Mouse (Mus musculus) hindbrain, embryonic 16.5 days (tissue): ENCODE data around the gene Gm44579. TPM values are rescaled to one million over a fixed set of nuclear protein-coding genes. Genes with fewer than 3 reads are reported as not detected.
A peak's percentile ranks its signal among the peaks of the same experiment; 100 is the strongest.

Experiments
- ATAC-seq: fragments of 200-750 bp; cut with Nextera tagmentation; 2 replicates; pipeline ENCODE4 v1.8.0; 2017; ENCODE audit warnings: moderate TSS enrichment, moderate library complexity
- H3K27ac ChIP-seq: fragments of 300-500 bp; sonication (generic); 2 replicates; pipeline ENCODE4 v1.5.1; 2014; ENCODE audit warnings: low read depth, mild to moderate bottlenecking, control low read depth, low read length, moderate library complexity
- H3K27me3 ChIP-seq: fragments of 300-500 bp; sonication (generic); replicated peaks from 2 replicates; pipeline ENCODE4 v1.6.1; 2014; ENCODE audit warnings: low read length; ENCODE audit not compliant: control insufficient read depth, insufficient read depth
- H3K36me3 ChIP-seq: fragments of 300-500 bp; sonication (generic); 2 replicates; pipeline ENCODE4 v1.6.1; 2014; ENCODE audit warnings: mild to moderate bottlenecking, low read length, moderate library complexity, mixed read lengths; ENCODE audit not compliant: control insufficient read depth, insufficient read depth
- H3K4me1 ChIP-seq: fragments of 300-500 bp; sonication (generic); 2 replicates; pipeline ENCODE4 v1.6.1; 2014; ENCODE audit warnings: low read depth, low read length; ENCODE audit not compliant: control insufficient read depth, insufficient read depth
- H3K4me2 ChIP-seq: fragments of 300-500 bp; sonication (generic); 2 replicates; pipeline ENCODE4 v1.6.1; 2014; ENCODE audit warnings: mild to moderate bottlenecking, low read length, control low read depth, moderate library complexity
- H3K4me3 ChIP-seq: fragments of 300-500 bp; sonication (generic); 2 replicates; pipeline ENCODE4 v1.5.1; 2014; ENCODE audit warnings: mild to moderate bottlenecking, low read length, control low read depth, moderate library complexity
- H3K9ac ChIP-seq: fragments of 300-500 bp; sonication (generic); 2 replicates; pipeline ENCODE4 v1.6.1; 2014; ENCODE audit warnings: low read depth, mild to moderate bottlenecking, control low read depth, low read length, moderate library complexity
- H3K9me3 ChIP-seq: fragments of 300-500 bp; sonication (generic); 2 replicates; pipeline ENCODE4 v1.6.1; 2014; ENCODE audit warnings: mild to moderate bottlenecking, low read length, moderate library complexity; ENCODE audit not compliant: control insufficient read depth
- WGBS: fragments of 180-500 bp; shearing (Covaris S2); extraction: QIAGEN DNeasy Blood & Tissue Kit; methylation state at CpG from one replicate; pipeline ENCODE4 v1.1.7; 2014; 5-methylcytosine and 5-hydroxymethylcytosine counted together
- polyA plus RNA-seq: library from polyadenylated mRNA; unstranded; fragments of >200 nt; fragmentation: Nextera tagmentation; extraction: Ambion mirVana; gene quantifications from 2 replicates; pipeline ENCODE4 v1.2.1, GENCODE M21; 2015

Gene Gm44579
- polyA plus RNA-seq, 1 experiment from 2014 or later = not detected

DNA sequence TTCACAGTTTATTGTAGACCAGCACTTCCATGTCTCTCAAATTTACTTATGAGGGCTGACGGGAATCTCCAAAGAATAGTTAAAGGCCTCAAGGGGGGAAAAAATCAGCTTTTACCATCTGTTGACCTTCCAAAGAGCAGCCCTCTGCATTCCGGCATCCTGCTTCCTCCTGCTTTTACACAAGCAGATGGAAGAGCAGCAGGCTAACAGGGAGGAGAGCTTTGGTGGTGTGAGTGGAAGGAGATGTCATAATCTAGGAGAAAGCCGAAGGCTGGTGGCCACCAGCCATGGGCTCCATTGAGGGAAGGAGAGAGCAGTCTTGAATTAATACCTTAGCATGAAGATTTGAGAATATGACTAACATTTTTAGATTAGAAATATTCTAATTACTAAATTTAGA lies 72.4 kb downstream of the Gm44579 start:
- WGBS = 75% methylated on average over 3 of the region's 3 CpGs
- no peak overlapping the region for H3K27ac ChIP-seq
- H3K4me1 ChIP-seq = peaks cover 12% of the 10 kb centered on the region
- no peaks in the 10 kb centered on the region for H3K27me3 ChIP-seq
- no peaks in the 10 kb centered on the region for H3K9me3 ChIP-seq
- no peak overlapping the region for H3K4me2 ChIP-seq
- ATAC-seq = no peak
- no peak overlapping the region for H3K4me3 ChIP-seq
- no peaks in the 10 kb centered on the region for H3K36me3 ChIP-seq
- H3K9ac ChIP-seq = no peak overlapping the region

DNA sequence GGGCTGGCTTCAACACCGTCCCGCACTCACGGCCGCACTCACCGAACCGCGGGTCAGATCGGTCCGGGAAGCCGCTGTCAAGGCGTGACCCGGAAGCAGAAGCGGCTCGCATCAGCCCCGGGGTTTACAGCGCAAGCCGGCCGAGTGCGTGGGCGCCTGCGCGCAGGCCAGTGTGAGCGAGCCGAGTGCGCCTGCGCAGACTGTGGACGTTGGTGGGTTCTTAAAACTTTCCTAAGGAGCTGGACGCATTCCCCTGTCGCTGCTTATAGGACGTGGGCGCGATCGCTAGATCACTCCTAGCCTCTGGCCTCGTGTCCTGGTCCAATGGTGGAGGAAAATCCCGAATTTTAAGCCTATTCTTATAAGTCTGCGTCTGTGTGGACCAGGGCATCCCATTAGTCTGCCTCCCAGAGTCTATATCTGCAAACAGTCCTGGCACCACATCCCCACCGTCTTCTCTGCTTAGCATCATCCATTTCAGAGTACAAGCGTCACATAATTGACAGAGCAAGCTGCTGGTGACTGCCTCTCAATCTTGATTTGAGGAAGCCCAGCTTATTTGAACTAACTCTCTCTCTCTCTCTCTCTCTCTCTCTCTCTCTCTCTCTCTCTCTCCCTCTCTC lies 75.1 kb downstream of the Gm44579 start:
- Histone ChIP-seq H3K27me3 (no peaks in the 10 kb centered on the region), H3K9ac (peak overlapping the region; percentile 100), H3K36me3 (peaks cover 11% of the 10 kb centered on the region), H3K27ac (peak overlapping the region; percentile 82), H3K4me2 (peak overlapping the region; percentile 71), H3K9me3 (no peaks in the 10 kb centered on the region), H3K4me1 (peaks cover 12% of the 10 kb centered on the region), H3K4me3 (peak overlapping the region; percentile 98)
- ATAC-seq = peak; percentile 99
- WGBS = 1% methylated on average over 38 of the region's 38 CpGs

DNA sequence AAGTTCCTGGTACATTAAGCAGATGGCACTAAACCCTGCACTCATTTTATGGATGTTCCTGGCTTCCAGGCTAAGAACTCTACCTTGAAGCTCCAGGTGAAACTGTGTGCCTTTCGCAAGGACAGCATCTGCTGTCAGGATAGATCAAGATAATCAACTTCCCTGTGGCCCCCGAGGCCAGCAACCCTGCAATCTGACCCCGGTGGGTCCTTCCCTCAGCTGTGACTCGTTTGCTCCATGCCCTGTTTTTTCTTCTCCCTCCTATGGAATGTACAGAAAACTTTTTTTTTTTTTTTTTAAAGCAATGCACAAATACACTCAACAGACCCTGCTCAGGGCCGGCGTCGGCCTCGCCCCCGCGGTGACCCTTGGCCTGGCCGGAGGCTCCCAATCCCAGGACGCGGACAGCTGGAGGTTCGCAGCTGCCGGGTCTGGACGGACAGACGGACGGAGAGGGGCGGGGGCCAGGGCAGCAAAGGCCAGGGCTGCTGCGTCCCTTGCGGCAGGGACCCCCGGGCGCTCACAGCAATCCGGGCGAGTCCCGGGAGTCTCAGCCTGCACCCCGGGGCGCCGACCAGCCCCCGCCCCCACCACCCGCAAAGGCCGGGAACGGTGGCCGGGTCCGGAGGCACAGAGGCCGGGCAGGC lies 75.8 kb downstream of the Gm44579 start:
- Histone ChIP-seq H3K36me3 (peaks cover 16% of the 10 kb centered on the region), H3K4me2 (peak overlapping the region; percentile 71), H3K4me1 (peaks cover 12% of the 10 kb centered on the region), H3K9me3 (no peaks in the 10 kb centered on the region), H3K4me3 (peak overlapping the region; percentile 98), H3K27me3 (no peaks in the 10 kb centered on the region), H3K9ac (peak overlapping the region; percentile 100), H3K27ac (peak overlapping the region; percentile 82)
- ATAC-seq = peak; percentile 37
- 2% methylated on average over 33 of the region's 36 CpGs for WGBS

DNA sequence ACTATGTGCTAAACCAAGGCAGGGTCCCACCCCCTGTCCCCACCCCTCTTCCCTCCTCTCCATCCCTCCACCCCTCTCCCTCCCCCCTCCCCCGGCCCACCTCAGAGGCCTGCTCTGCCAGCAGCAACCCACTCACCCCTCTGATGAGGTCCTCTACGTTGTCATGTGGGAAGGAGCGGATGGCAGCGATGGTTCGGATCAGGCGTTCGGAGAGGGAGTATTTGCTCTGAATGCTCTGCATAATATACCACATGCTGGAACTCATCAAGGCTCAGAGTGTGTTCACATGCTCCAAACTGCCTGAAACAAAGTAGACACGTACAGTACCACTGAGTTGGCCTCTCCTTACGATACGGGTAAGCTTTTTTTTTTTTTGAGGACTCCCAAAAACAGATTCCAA lies 78.3 kb downstream of the Gm44579 start:
- H3K27me3 ChIP-seq = no peaks in the 10 kb centered on the region
- H3K9me3 ChIP-seq = no peaks in the 10 kb centered on the region
- 80% methylated on average over 10 of the region's 10 CpGs for WGBS
- H3K36me3 ChIP-seq = peaks cover 18% of the 10 kb centered on the region
- H3K4me2 ChIP-seq = no peak overlapping the region
- no peak overlapping the region for H3K9ac ChIP-seq
- no peak for ATAC-seq
- no peak overlapping the region for H3K27ac ChIP-seq
- H3K4me3 ChIP-seq = no peak overlapping the region
- H3K4me1 ChIP-seq = peaks cover 12% of the 10 kb centered on the region

DNA sequence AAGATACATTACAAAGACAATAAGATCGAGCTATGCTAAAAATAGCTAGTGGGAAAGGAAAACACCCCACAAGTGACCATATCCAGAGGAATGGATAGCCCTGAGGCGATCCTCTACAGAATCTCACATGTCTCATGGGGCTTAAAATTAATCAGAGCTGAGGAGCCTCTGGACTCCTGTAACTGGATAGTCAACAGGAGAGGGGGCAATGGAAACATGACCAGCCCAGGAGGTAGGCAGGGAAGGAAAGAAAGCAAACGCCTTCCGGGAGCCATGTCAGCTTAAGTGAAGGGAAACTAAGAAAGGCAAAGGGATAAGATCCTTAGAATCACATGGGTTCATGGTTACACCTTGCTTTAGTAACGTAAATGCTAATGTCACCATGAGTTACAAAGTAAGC lies 80.0 kb downstream of the Gm44579 start:
- H3K9me3 ChIP-seq = no peaks in the 10 kb centered on the region
- H3K36me3 ChIP-seq = peaks cover 31% of the 10 kb centered on the region
- WGBS = 97% methylated on average over 5 of the region's 5 CpGs
- H3K4me1 ChIP-seq = peaks cover 9% of the 10 kb centered on the region
- ATAC-seq = no peak
- no peak overlapping the region for H3K4me3 ChIP-seq
- no peak overlapping the region for H3K9ac ChIP-seq
- no peak overlapping the region for H3K4me2 ChIP-seq
- no peak overlapping the region for H3K27ac ChIP-seq
- H3K27me3 ChIP-seq = no peaks in the 10 kb centered on the region

DNA sequence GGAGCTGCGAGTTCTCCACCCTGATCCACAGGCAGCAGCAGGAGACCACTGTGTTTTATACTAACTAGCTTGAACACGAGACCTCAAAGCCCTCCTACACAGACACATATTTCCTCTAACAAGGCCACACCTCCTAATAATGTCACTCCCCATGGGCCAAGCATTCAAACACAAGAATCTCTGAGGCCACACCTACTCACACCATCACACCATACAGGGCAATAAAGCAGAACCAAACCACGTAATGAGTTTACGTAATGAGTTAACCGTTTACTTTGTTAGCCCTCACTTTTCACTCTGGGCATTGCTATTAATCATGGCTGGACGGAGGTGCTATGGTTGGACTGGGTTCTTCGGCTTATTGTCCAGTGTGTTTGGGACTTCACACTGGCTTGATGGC lies 81.0 kb downstream of the Gm44579 start:
- Histone ChIP-seq H3K4me3 (no peak overlapping the region), H3K9ac (no peak overlapping the region), H3K4me2 (no peak overlapping the region), H3K36me3 (peaks cover 37% of the 10 kb centered on the region), H3K27ac (no peak overlapping the region), H3K9me3 (no peaks in the 10 kb centered on the region), H3K27me3 (no peaks in the 10 kb centered on the region), H3K4me1 (peaks cover 7% of the 10 kb centered on the region)
- no peak for ATAC-seq
- WGBS = 79% methylated on average over 7 of the region's 7 CpGs

DNA sequence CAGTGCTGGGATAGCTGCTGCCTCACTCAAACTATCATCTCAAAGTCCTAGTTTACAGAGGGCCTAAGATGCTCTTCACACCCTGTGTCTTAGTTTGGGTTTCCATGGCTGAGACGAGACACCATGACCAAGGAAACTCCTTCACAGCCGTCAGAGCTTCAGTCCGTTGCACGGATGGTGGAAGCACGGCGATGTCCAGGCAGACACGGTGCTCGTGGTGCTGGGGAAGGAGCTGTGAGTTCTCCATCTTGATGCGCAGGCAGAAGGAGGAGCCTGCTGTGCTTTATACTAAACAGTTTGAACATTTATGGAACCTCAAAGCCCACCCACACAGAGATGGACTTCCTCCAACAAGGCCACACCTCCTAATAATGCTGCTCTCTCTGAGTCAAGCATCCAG lies 83.9 kb downstream of the Gm44579 start:
- Histone ChIP-seq H3K9me3 (no peaks in the 10 kb centered on the region), H3K27me3 (no peaks in the 10 kb centered on the region), H3K36me3 (peaks cover 37% of the 10 kb centered on the region), H3K27ac (no peak overlapping the region), H3K4me2 (no peak overlapping the region), H3K4me3 (no peak overlapping the region), H3K4me1 (no peaks in the 10 kb centered on the region; the same call in 1 of the 2 replicates), H3K9ac (no peak overlapping the region)
- WGBS = 93% methylated on average over 9 of the region's 9 CpGs
- no peak for ATAC-seq

Other genes starting within 250 kb of the Gm44579 start
- 11.9 and 43.4 TPM in 2 replicates for gene Col2a1, start 216.3 kb downstream of the Gm44579 start, polyA plus RNA-seq
- gene Pfkm, start 128.4 kb downstream of the Gm44579 start, polyA plus RNA-seq = 99.4 and 106 TPM in 2 replicates
- gene Senp1, start 127.2 kb downstream of the Gm44579 start, polyA plus RNA-seq = 17.3 and 18.9 TPM in 2 replicates
- 61.0 and 64.4 TPM in 2 replicates for gene Asb8, start 55.4 kb downstream of the Gm44579 start, polyA plus RNA-seq
- 130 and 139 TPM in 2 replicates for gene Ccdc184, start 53.8 kb downstream of the Gm44579 start, polyA plus RNA-seq
- not detected in 2 replicates for gene Olfr288, start 25.4 kb downstream of the Gm44579 start, polyA plus RNA-seq
- gene Olfr287, start 79 bp upstream of the Gm44579 start, polyA plus RNA-seq = 0.42 and 1.0 TPM in 2 replicates
- not detected in 2 replicates for gene Olfr286, start 13.5 kb upstream of the Gm44579 start, polyA plus RNA-seq
- not detected in 2 replicates for gene H1fnt, start 36.3 kb upstream of the Gm44579 start, polyA plus RNA-seq
- 11.2 and 13.1 TPM in 2 replicates for gene Zfp641, start 75.2 kb upstream of the Gm44579 start, polyA plus RNA-seq
- gene Olfr285, start 96.4 kb upstream of the Gm44579 start, polyA plus RNA-seq = not detected in 2 replicates
- not detected in 2 replicates for gene Olfr284, start 120.0 kb upstream of the Gm44579 start, polyA plus RNA-seq
- gene Olfr283, start 160.0 kb upstream of the Gm44579 start, polyA plus RNA-seq = not detected in 2 replicates
- not detected in 2 replicates for gene Olfr282, start 210.2 kb upstream of the Gm44579 start, polyA plus RNA-seq
- gene Olfr281, start 231.6 kb upstream of the Gm44579 start, polyA plus RNA-seq = not detected in 2 replicates
- not detected in 2 replicates for gene OR5BS1P, start 248.9 kb upstream of the Gm44579 start, polyA plus RNA-seq